Mouse (Mus musculus) cerebral cortex, adult 2 months (tissue): ENCODE data around the gene Adamtsl2.

Experiments
- WGBS: fragments of 180-500 bp; shearing (Covaris S2); methylation state at CpG from one replicate; pipeline ENCODE4 v1.1.7; 2018; 5-methylcytosine and 5-hydroxymethylcytosine counted together

Adamtsl2 gene

DNA sequence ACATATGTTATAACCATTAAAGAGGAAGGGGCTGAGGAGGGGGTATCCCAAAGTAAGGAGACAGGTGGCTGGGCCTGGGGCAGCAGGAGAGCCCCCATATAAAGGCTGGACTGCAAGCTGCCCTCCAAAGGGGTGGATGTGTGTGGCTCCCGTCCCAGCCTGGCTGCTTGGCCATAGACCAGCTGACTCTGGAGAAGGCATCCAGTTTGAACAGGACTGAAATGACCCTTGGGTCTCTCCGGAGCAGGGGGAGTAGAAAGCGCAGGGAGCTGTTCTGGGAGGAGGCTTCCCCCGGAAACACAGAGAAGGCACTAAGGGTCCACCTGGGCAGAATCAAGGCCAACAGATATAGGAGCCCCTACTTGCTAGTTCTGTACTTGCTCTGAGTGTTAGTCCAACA lies 4.4 kb upstream of the Adamtsl2 start:
- 81% methylated on average over 4 of the region's 4 CpGs for WGBS

DNA sequence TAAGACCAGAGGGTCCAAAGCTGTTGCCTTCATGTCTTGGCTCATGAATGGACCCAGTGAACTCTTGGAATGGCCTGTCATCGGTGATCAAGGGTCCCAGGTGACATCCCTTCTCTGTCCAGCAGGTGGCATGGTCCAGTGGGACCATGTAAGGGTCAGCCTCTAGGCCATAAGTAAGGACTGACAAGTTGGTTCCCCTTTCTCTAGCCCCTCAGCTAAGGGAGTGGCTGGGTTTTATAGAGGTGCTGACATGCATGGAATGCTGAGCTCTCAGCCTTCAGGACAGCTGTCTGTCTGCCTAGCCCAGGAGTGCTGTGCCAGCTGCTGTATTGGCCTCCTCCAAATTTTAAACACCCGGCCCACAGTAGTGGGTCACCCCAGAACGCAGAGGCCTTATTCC lies 3.7 kb upstream of the Adamtsl2 start:
- WGBS = 83% methylated on average over 3 of the region's 3 CpGs

DNA sequence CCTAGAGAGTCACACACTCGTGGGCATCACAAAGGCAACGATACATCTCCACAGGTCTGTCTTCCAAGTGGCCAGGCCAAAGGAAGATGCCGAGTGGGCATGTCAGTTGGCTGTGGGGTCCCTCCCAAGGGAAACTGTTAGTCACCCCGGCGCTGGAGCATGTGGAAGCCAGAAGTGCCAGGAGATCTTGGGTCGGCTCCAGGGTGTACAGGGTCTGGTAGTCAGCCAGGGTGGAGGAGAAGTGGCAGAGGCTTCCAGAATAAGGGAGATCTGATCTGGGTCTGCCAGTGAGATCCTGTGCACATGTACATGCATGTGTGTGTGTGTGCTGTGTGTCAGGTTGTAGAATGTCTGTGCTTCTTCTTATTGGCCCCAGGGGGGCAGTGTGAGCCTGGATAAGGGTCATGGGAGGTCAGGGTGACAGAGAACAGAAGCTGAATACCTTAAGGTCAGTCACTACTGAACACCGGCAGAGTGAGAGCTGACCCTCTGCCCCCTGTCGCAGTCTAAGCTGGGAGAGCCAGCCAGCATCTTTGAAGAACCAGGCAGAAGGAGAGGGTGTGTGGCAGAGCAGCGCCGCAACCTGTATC lies 1.4 kb upstream of the Adamtsl2 start:
- WGBS = 60% methylated on average over 10 of the region's 10 CpGs

DNA sequence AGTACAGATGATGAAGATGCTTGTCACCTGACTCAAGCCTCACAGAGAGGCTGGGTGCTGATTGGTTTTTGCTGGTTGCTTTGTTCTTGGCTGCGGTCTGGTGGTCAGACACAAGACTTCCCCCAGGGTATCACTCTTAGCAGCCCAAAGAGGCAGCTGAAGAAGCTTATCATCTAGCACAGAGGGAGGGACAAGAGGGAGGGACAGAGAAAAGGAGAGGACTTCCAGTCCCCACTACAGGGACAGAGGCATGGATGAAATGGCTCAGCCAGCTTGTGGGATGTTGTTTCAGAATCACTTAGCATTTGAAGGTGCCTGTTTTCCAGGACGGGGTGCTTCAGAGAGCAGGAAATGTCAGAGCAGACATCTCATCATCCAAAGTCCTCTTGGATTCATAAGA lies 867 bp upstream of the Adamtsl2 start:
- 61% methylated on average over 2 of the region's 2 CpGs for WGBS

GRCm38 (mm10) chr2:27079649-27080048 lies 470 bp downstream of the Adamtsl2 start:
- WGBS = 58% methylated on average over 2 of the region's 2 CpGs

DNA sequence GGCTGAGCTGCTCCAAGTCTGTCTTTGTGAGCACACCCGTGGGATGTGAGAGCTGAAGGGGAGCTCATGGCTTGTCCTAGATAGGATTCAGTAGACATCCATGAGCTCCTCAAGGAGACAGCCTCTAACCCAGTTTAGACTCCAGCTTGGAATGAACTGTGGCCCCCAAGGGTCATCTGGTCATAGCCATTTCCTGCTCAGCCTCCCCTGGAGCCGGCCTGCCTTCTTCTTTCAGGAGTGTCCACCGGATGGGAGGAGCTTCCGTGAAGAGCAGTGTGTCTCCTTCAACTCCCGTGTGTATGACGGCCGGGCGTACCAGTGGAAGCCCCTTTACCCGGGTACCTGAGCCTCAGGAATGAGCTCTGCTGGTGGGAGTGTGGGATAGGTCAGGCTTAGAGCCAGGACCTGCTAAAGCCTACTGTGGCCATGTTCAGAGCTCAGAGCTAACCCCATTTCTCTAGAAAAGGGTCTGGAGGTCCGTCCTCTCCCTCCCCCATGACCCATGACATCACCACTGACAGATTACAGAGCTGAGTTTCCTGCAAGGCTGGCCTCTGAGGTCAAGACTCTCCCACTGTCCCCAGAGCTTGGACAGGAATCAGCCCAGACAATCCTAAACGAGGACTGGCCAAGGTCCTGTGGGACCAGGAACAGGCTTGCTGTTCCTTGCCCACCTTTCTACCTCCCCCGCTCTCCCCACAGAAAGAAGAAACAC lies 4.7 kb downstream of the Adamtsl2 start:
- WGBS = 81% methylated on average over 12 of the region's 12 CpGs

DNA sequence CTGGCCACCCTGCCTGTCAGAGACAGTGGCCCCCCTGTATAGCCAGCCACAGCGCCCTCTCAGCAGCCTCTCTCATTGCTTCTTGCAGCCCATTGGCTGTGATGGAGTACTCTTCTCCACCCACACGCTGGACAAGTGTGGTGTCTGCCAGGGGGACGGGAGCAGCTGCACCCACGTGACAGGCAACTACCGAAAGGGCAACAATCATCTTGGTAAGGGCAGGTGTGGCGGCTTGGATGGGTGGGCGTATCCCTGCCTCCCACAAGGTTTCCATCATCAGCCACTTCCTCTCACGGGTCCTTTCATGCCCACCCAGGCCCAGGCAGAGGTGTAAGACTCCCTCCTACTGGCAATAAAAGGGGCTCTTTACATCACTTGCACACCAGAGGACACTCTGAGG lies 5.8 kb downstream of the Adamtsl2 start:
- WGBS = 53% methylated on average over 8 of the region's 8 CpGs

- WGBS = 49% methylated on average over 2 of the region's 2 CpGs
Observed at GRCm38 (mm10) chr2:27085801-27086200, 6.6 kb downstream of the Adamtsl2 start.

GRCm38 (mm10) chr2:27086483-27087010 lies 7.4 kb downstream of the Adamtsl2 start:
- WGBS = 87% methylated on average over 4 of the region's 4 CpGs

DNA sequence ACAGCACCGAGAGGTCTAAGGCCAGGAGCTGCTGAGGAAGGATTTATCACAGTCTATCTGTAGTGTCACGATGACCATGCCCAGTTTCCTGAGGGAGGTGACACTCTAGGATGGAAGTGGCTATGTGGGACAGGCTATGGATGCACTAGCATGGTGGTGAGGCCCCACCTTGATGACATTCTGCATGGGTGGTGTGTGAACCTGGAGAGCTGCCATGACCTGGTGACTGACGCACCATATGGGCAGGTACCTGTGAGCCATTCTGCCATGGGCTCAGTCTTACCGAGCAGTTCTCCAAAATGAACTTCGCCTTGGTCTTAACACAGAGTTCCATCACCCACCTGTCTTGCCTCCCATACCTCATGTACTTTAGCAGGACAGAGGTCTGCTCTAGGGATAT lies 8.4 kb downstream of the Adamtsl2 start:
- WGBS = 90% methylated on average over 5 of the region's 5 CpGs

- WGBS = 58% methylated on average over 18 of the region's 18 CpGs
Observed at GRCm38 (mm10) chr2:27088071-27088644, 9.0 kb downstream of the Adamtsl2 start.

- 79% methylated on average over 5 of the region's 5 CpGs for WGBS
Observed at GRCm38 (mm10) chr2:27088700-27089099, 9.5 kb downstream of the Adamtsl2 start.

GRCm38 (mm10) chr2:27089238-27089637 lies 10.1 kb downstream of the Adamtsl2 start:
- WGBS = 63% methylated on average over 1 of the region's 1 CpGs

GRCm38 (mm10) chr2:27095178-27095577 lies 16.0 kb downstream of the Adamtsl2 start:
- WGBS = 86% methylated on average over 7 of the region's 7 CpGs

DNA sequence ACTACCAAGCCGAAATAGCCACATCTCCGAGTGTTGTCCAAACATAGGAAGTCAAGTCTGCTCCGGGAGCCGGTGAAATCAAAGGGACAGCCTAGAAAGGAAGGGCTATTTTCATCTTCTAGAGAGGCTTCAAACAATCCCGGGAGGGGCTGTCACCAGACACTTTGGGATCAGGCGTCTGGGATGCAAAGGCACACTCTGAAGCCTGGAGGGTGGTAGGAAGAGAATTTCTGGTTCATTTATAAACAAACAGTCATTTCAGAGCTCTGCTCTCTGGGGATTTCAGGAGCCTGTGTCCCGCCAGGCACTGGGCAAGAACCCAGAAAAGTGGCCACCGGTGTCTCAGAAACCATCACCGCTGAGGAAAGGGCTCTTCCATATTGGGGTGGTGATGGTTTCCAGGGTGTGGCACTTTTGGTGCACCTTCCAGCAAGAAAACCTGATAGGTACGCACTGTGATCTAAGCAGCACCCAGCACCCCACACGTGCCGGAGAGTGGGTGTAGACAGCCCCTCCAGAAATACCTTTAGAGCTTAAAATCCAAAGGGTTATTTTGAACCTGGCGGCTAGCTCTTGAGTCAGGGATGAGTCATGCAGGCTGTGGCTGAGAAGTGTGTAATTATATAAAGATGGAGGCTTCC lies 17.3 kb downstream of the Adamtsl2 start:
- 29% methylated on average over 13 of the region's 13 CpGs for WGBS

GRCm38 (mm10) chr2:27097241-27097656 lies 18.1 kb downstream of the Adamtsl2 start:
- 44% methylated on average over 6 of the region's 6 CpGs for WGBS

- WGBS = 17% methylated on average over 6 of the region's 6 CpGs
Observed at GRCm38 (mm10) chr2:27097776-27098175, 18.6 kb downstream of the Adamtsl2 start.

DNA sequence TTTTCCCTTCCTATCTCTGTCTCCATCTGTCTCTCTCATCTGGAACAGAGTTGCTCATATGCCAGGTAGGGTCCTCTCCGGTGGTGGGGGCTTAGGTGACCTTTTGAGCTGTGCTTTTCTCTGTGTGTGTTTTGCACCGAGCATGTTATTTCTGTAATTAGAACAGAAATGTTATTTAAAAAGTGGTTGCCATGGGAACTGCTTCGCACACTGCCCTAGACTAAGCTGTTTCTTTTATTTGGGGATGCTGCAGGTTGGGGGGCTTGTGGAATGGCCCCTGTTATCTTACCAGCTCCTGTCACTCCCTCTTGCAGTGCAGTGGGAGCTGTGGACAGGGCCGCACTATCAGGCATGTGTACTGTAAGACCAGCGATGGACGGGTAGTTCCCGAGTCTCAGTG lies 24.4 kb downstream of the Adamtsl2 start:
- 38% methylated on average over 7 of the region's 7 CpGs for WGBS

- 67% methylated on average over 3 of the region's 3 CpGs for WGBS
Observed at GRCm38 (mm10) chr2:27106816-27107215, 27.6 kb downstream of the Adamtsl2 start.

GRCm38 (mm10) chr2:27108144-27108543 lies 29.0 kb downstream of the Adamtsl2 start:
- 61% methylated on average over 2 of the region's 2 CpGs for WGBS

GRCm38 (mm10) chr2:27109052-27109451 lies 29.9 kb downstream of the Adamtsl2 start:
- WGBS = 61% methylated on average over 5 of the region's 5 CpGs

- 58% methylated on average over 20 of the region's 20 CpGs for WGBS
Observed at GRCm38 (mm10) chr2:27112585-27112984, 33.4 kb downstream of the Adamtsl2 start.
